Mouse (Mus musculus): ENCODE data around the gene Acad10.
"Not testable (repeated sequence)": the region's sequence is repeated elsewhere in the genome, so short reads cannot be mapped to it uniquely, and the experiment has no call there.

Acad10 gene

GRCm38 (mm10) chr5:121660059-121660896 lies at the start of gene Acad10, which contains the start of gene Brap:
TSS of gene Acad10 (minus strand) at chr5:121660514.
TSS of gene Brap (plus strand) at chr5:121660563.
- peak; percentile 92 to 94 for DNase-seq (ENCODE audit: low spot score in 2 of 2)

GRCm38 (mm10) chr5:121704512-121705248 lies 44.4 kb upstream of the Acad10 start:
- no peak for DNase-seq (ENCODE audit: low spot score in 2 of 2)

GRCm38 (mm10) chr5:121703341-121703740 lies 43.0 kb upstream of the Acad10 start:
- DNase-seq (ENCODE audit: low spot score in 2 of 2) = no peak

- peak; percentile 55 to 72 for DNase-seq (ENCODE audit: low spot score in 2 of 2)
These were observed 40.9 kb upstream of the Acad10 start for GRCm38 (mm10) chr5:121701111-121701769.

GRCm38 (mm10) chr5:121700496-121700895 lies 40.2 kb upstream of the Acad10 start:
- no peak for DNase-seq (ENCODE audit: low spot score in 2 of 2)

GRCm38 (mm10) chr5:121699891-121700290 lies 39.6 kb upstream of the Acad10 start:
- no peak for DNase-seq (ENCODE audit: low spot score in 2 of 2)

GRCm38 (mm10) chr5:121696761-121697160 lies 36.4 kb upstream of the Acad10 start:
- DNase-seq (ENCODE audit: low spot score in 2 of 2) = no peak

GRCm38 (mm10) chr5:121692897-121693296 lies 32.6 kb upstream of the Acad10 start:
- no peak for DNase-seq (ENCODE audit: low spot score in 2 of 2)

GRCm38 (mm10) chr5:121691436-121691835 lies 31.1 kb upstream of the Acad10 start:
- DNase-seq (ENCODE audit: low spot score in 2 of 2) = not testable (repeated sequence)

GRCm38 (mm10) chr5:121690482-121691211 lies 30.3 kb upstream of the Acad10 start:
- DNase-seq (ENCODE audit: low spot score in 2 of 2) = no peak

- DNase-seq (ENCODE audit: low spot score in 2 of 2) = no peak
These were observed 26.0 kb upstream of the Acad10 start for GRCm38 (mm10) chr5:121686113-121686898.

GRCm38 (mm10) chr5:121685495-121685894 lies 25.2 kb upstream of the Acad10 start:
- DNase-seq (ENCODE audit: low spot score in 2 of 2) = no peak

- DNase-seq (ENCODE audit: low spot score in 2 of 2) = no peak
These were observed 21.9 kb upstream of the Acad10 start for GRCm38 (mm10) chr5:121682250-121682649.

GRCm38 (mm10) chr5:121670412-121670811 lies 10.1 kb upstream of the Acad10 start:
- peak in 1 of 2 experiments; percentile 20 for DNase-seq (ENCODE audit: low spot score in 2 of 2)

GRCm38 (mm10) chr5:121668411-121668810 lies 8.1 kb upstream of the Acad10 start:
- no peak for DNase-seq (ENCODE audit: low spot score in 2 of 2)

GRCm38 (mm10) chr5:121667067-121667466 lies 6.8 kb upstream of the Acad10 start:
- DNase-seq (ENCODE audit: low spot score in 2 of 2) = no peak

- DNase-seq (ENCODE audit: low spot score in 2 of 2) = no peak
These were observed 4.7 kb upstream of the Acad10 start for GRCm38 (mm10) chr5:121664971-121665370.

- DNase-seq (ENCODE audit: low spot score in 2 of 2) = no peak
These were observed 3.8 kb upstream of the Acad10 start for GRCm38 (mm10) chr5:121664078-121664477.

- DNase-seq (ENCODE audit: low spot score in 2 of 2) = no peak
These were observed 3.1 kb upstream of the Acad10 start for GRCm38 (mm10) chr5:121663456-121663855.

GRCm38 (mm10) chr5:121661494-121661893 lies 1.2 kb upstream of the Acad10 start:
- DNase-seq (ENCODE audit: low spot score in 2 of 2) = no peak

GRCm38 (mm10) chr5:121660897-121661254 lies 562 bp upstream of the Acad10 start:
- peak; percentile 10 to 17 for DNase-seq (ENCODE audit: low spot score in 2 of 2)

Data from spleen, postnatal 36 days (tissue).